Mouse (Mus musculus): ENCODE measurements around the gene Zfp945. TPM values are rescaled to one million over a fixed set of nuclear protein-coding genes. Genes with fewer than 3 reads are reported as not detected.
A peak's percentile ranks its signal among the peaks of the same experiment; 100 is the strongest.
"Not testable (repeated sequence)": the region's sequence is repeated elsewhere in the genome, so short reads cannot be mapped to it uniquely, and the experiment has no call there.

Gene Zfp945
- 10 to 100 TPM in 1 of 2 experiments, 1 to 10 TPM in 1; 9.3 to 14.0 TPM for total RNA-seq (2021)
- 0.85 and 0.93 TPM in 2 replicates for polyA plus RNA-seq (2012; rRNA removed)
- long read RNA-seq, full-length matches to known transcripts: 6 of 6 reads
- long read RNA-seq, partial matches to known transcripts: 0 of 6 reads
- long read RNA-seq, other reads (novel, unspliced or antisense): 0 of 6 reads

DNA sequence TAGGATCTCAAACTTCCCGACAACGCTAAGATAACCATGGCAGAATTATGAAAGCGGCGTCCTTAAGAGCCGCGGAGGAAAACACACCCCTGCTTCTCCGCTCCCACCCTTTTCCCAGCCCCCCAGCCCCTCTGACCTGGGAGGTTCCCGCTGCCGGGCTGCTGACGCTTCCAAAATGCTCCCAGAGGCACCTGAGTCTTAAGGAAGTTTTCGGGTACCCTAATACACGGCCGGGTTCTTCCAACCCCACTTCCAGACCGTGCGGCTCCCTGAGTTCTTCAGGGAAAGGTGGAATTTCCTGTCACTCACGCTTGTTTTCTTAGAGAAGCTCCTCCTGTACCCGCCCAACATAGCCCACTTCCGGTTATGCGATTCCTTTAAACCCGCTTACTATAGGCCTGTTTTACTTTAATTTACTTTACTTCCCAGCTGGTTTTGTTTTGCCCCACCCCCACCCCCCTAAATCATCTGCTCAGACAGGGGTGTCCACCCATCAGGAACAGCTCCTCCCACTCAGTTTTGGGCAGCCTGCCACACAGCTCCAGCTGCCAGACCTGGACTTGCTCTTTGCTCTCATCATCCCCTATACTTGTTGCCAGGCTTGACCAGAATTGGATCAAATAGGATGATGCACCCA is at the start of gene Zfp945:
Gene Zfp945 (minus strand): TSS at position 290 of the 637 bp plus-strand sequence.
- DNase-seq: peak; percentile 82

DNA sequence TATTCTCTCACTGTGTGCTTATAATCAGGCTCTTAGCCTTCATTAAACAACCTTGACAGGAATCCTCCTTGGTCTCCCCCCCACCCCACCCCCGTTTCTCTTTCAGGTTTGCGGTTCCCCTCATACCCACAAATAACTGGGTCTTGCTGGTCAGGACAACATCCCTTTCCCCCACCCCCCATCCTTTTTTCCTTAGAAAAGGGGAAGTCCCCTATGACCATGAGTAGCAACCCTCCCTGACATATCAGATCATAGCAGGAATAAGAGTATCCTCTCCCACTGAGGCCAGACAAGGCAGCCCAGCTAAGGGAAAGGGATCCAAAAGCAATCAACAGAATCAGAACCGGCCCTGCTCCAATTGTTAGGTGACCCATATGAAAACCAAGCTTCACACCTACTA is 21.4 kb upstream of the Zfp945 start:
- DNase-seq: no peak

DNA sequence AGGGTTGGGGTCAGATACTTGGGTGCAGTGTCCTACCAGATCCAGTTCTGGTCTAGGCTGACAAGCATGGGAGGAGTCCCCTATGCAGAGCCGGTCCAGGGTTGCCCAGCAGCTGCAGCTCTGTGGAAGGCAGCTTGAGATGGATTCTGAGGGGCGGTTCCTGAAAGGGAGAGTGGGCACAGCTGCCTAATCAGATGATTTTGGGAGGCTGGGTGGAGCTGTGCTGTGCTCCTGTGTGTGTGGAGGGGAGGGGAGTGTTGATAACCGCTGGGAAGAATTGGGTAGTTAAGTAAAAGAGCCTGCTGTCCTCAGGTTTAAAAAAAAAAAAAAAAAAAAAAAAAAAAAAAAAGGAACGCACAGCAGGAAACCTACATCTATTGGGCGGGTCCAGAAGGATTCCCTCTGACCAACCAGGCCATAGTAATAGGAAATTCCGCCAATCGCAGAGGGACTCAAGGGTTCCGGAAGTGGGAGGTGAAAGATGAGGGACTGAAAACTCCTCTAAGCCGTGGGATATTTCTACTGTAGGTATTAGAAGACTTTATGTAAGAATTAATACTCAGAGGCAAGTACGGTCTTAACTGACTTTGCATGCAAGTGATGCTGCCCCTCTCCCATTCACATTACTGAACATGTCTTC is 17.2 kb upstream of the Zfp945 start:
- DNase-seq: no peak

DNA sequence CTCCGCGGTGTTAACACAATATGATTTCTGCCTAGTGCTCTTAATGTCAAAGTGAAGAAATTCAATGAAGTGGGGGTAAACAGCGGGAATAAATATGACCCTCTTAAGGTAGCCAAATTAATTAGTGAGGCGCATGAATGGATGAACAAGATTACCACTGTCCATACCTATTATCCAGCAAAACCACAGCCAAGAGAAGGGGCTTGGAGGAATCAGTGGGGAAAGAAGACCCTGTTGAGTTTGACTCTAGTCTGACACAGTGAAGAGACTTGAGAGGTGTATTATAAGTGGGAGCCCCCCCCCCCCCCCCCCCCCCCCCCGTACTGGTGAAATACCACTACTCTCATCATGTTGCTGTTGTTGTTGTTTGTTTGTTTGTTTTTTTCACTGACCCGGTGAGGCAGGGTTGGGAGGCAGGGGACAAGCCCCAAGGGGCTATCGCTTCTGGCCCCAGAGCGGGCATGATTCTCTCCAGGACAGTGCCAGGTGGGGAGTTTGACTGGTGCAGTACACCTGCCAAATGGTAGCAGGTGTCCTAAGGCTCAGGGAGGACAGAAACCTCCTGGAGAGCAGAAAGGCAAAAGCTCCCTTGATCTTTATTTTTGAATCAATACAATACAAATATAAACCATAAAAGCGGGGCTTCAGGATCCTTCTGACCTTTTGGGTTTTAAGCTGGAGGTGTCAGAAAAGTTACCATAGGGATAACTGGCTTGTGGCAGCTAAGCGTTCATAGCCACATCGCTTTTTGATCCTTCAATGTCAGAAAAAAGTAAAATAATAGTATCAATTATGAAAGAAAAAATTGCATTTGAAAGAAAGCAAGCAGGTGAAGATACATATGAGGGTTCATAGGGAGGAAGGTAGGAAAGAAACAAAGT is 10.7 kb upstream of the Zfp945 start:
- no peak for DNase-seq

DNA sequence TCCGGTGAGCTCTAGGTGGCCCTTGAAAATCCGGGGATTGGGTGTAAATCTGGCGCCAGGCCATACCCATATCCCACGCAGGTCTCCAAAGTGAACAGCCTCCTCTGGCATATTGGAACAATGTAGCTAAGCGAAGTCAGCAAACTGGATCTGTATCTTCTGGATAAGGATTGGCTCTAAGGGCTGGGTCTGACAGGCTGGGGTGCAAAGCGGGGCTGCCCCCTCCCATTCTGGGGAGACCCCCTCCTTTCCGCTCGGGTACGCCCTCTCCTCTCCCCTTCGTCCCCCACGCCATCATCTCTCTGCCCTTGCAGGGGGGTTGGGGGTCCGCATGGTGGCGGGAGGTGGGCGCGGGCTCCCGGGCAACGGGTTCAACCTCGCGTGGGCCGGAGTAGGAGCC is 9.4 kb upstream of the Zfp945 start:
- no peak for DNase-seq

DNA sequence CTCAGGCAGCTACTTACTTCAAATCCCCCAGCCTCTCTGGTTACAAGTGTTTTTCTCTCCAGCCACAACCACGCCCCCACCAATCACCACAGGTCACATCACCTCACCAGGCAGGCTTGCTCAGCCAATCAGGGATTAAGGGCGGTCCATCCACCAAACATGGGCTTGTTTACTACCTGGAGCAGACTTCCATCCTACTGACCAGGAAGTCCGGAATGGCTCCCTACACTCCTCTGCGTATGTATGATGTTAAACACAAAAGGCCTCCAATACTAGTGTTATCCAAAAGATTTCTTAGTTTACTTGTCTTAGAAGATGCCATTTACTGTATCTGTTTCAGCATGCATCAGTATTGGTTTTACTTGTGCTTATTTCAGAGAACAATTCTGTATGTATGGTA is 8.6 kb upstream of the Zfp945 start:
- not testable (repeated sequence) for DNase-seq

DNA sequence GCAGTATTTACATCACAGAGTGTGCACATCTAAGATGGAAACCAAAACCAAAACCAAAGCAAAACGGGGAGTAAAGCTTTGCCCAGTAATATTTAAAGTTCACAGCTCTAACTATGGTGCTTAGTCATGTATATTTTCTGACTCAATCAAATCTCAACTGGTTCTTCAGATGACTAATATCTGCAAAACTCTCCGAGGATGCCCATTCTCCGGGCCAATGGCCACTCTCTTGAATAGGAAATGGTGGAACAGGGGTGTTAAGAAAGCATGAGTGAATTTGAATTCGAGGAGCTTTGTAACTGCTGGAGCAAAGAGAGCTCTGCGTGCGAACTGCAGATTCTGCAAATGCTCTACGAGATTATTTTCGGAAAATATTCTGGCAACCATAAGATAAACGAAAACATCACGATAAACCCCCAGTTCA is 501 bp downstream of the Zfp945 start:
- peak; percentile 40 for DNase-seq

DNA sequence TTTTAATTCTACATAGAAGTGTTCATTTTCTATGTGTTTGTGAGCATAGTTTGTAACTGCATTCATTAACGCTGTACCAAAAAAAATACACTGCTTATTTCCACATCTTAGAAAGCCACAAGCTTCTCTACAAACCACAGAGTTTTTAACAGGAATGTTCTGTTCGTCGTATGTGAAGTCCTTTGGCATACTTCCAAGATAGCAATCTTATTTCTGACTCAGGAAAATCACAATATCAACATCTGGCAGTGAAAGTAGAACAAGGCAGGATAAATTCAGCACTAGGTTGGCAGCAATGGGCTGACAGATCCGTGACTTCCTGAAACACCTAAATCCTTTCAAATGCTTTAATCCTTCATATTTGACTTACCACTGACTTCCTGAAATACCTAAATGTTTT is 45.8 kb downstream of the Zfp945 start:
- no peak for DNase-seq

DNA sequence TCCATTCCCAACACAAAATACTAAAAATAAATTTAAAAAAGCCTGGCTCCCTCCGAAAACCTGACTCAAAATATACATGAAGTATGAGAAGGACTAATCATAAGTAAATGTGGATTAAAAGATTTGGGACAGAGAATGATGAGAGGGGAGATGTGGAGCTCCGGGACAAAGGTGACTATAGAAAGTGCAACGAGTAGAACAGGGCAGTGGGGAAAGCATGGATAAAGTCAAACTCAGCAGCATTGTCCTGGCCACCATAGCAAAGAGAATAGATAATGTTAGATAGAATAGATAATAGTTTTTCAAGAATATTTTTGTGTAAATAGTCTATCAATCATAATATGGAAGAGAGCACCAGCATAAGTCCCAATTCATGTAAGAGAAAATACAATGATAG is 48.7 kb downstream of the Zfp945 start:
- DNase-seq: no peak

DNA sequence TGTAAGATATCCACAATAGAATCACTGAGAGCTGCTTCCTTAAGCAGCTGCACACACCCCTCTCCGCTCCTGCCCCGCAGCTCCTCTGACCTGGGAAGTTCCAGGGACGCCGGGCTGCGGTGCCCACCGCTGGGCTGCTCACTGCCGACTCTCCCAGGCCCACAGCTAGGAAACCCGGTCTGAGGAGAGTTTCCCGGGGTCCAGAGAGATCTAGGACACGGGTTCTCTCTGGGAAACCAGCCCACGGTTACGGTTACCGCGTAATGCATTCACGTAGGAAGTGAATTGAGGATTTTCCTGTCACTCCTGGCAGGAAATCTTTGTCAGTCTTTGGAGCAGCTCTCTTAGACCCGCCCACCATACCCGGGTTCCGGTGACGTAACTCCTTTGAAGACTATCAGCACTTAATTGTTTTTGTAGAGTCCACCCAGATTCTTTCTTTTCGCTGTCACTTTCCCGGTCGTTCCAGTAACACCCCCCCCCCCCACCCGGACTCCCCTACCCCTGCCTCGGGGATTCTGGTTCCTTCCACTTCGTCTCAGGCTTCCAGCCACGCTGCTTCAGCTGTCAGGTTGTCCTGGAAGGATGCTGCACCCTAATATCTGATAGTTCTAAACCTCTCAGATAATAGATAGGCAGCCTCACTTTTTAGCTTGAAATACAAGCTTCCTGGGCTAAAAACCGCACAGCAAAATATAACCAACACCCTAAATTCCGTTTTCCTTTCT is 49.3 kb downstream of the Zfp945 start:
- peak; percentile 81 for DNase-seq

DNA sequence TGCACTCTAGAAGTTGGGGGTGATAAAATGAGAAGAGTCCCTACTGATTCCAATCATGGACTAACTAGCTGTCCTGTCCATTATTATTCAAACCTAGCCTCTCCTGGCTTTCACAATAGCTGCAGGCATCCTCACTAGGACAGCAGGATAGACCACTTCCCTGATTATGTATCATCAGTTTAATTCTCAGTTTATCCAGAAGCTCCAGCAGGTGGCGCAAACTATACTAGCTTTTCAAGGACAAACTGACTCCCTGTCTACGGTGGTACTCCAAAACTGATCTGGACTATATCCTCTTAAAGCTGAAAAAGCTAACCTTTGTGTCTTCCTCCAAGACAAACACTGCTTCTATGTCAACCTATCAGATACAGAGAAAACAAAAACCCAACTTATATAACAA is 67.2 kb downstream of the Zfp945 start:
- no peak for DNase-seq

Other genes with a start within 250 kb of the Zfp945 start
- gene Vmn2r113, start 75.8 kb upstream of the Zfp945 start, total RNA-seq (2021): not detected
- not detected in 2 replicates for gene Vmn2r113, start 75.8 kb upstream of the Zfp945 start, polyA plus RNA-seq (2012; rRNA removed)
- not detected for gene Vmn2r-ps130, start 194.0 kb upstream of the Zfp945 start, total RNA-seq (2021)
- gene Vmn2r-ps130, start 194.0 kb upstream of the Zfp945 start, polyA plus RNA-seq (2012; rRNA removed): not detected in 2 replicates

Measured in adrenal gland, adult 2 months (tissue).